11 mouse cellular contexts compared by ENCODE assay signal in the genomic region with DNA sequence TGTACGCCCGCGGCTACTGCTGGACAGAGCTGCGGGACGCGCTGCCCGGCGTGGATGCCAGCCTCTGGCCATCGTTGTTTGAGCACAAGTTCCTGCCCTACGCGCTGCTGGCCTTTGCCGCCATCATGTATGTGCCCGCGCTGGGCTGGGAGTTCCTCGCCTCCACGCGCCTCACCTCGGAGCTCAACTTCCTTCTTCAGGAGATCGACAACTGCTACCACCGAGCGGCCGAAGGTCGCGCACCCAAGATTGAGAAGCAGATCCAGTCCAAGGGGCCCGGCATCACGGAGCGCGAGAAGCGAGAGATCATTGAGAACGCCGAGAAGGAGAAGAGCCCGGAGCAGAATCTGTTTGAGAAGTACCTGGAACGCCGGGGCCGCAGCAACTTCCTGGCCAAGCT. TPM values are rescaled to one million over a fixed set of nuclear protein-coding genes. Genes with fewer than 3 reads are reported as not detected.
DNase-seq lines count a peak whose midpoint lies in the region; ATAC-seq and TF ChIP-seq lines count a peak whose summit lies in the region.
"Had no signal": no experiment of that assay in that cellular context is flagged by ENCODE, and none has a peak within 500 bp of the region (broad histone marks: within the 10 kb centered on the region; RNA-seq: fewer than 3 reads in every experiment).

No protein-coding gene starts in this region.

- ATAC-seq in heart, postnatal 0 days (ENCODE audit: insufficient read depth, low read depth) = no peak
- ATAC-seq in neural tube, embryonic 12.5 days (ENCODE audit: low FRiP score, low read depth) = no peak
- ATAC-seq in intestine, embryonic 16.5 days = peak; percentile 45; the same call in 1 of the 2 replicates
- ATAC-seq in stomach, postnatal 0 days (ENCODE audit: low FRiP score, low TSS enrichment) = no peak

- DNase-seq in heart, postnatal 0 days (ENCODE audit: low spot score) = no peak
- DNase-seq in heart, postnatal 10 days = no peak
- no peak for DNase-seq in neural tube, embryonic 10.5 days (ENCODE audit: extremely low spot score, low spot score)
- DNase-seq in stomach, postnatal 0 days (ENCODE audit: low spot score) = no peak
- DNase-seq in layer of hippocampus, adult 11-12 months (ENCODE audit: low spot score) = no peak
- DNase-seq in MN1 (ENCODE audit: low spot score) = no peak

- no peak for TF ChIP-seq CTCF in heart, postnatal 0 days (IDR thresholded peaks at IDR 0.05; ENCODE audit: low read depth)
- no peak for TF ChIP-seq CTCF in stomach, postnatal 0 days (IDR thresholded peaks at IDR 0.05; ENCODE audit: low read depth)

- no peak for TF ChIP-seq EP300 in heart, postnatal 0 days (IDR thresholded peaks at IDR 0.05; ENCODE audit: low read depth)
- TF ChIP-seq EP300 in stomach, postnatal 0 days (optimal IDR thresholded peaks at IDR 0.05) = no peak

- intact Hi-C loops in heart, postnatal 10 days (cut with DNase I) = no loop called here

- 0 out of 2 replicates have a peak overlapping the region, but pooled peaks have one; percentile 6 for H3K4me3 ChIP-seq in heart, postnatal 0 days (ENCODE audit: low read depth, low read length)
- H3K4me3 ChIP-seq in neural tube, embryonic 12.5 days = no peak overlapping the region
- peak overlapping the region; percentile 35 for H3K4me3 ChIP-seq in intestine, embryonic 16.5 days (ENCODE audit: low read length)
- H3K4me3 ChIP-seq in stomach, postnatal 0 days (ENCODE audit: low read depth, low read length) = 0 out of 2 replicates have a peak overlapping the region, but pooled peaks have one; percentile 13

- no peak overlapping the region for H3K27ac ChIP-seq in heart, postnatal 0 days (ENCODE audit: low read depth)
- no peak overlapping the region for H3K27ac ChIP-seq in neural tube, embryonic 12.5 days
- H3K27ac ChIP-seq in intestine, embryonic 16.5 days (ENCODE audit: low read length) = no peak overlapping the region
- H3K27ac ChIP-seq in stomach, postnatal 0 days (replicated peaks) = no peak overlapping the region

- 27% methylated on average over 35 of the region's 35 CpGs for WGBS in heart, postnatal 0 days
- WGBS in neural tube, embryonic 12.5 days = 41% methylated on average over 35 of the region's 35 CpGs
- 28% methylated on average over 35 of the region's 35 CpGs for WGBS in intestine, embryonic 16.5 days
- WGBS in stomach, postnatal 0 days = 22% methylated on average over 35 of the region's 35 CpGs

- no peak overlapping the region for H3K9ac ChIP-seq in heart, postnatal 0 days (replicated peaks; ENCODE audit: low read depth, low read length)
- no peak overlapping the region for H3K9ac ChIP-seq in neural tube, embryonic 12.5 days
- H3K9ac ChIP-seq in intestine, embryonic 16.5 days (ENCODE audit: low read depth, low read length) = peak overlapping the region; percentile 48
- H3K9ac ChIP-seq in stomach, postnatal 0 days (ENCODE audit: low read length) = 0 out of 2 replicates have a peak overlapping the region, but pooled peaks have one; percentile 27

- no peaks in the 10 kb centered on the region for H3K36me3 ChIP-seq in heart, postnatal 0 days (replicated peaks; ENCODE audit: control insufficient read depth, insufficient read depth, low read length)
- H3K36me3 ChIP-seq in neural tube, embryonic 12.5 days = no peaks in the 10 kb centered on the region
- no peaks in the 10 kb centered on the region for H3K36me3 ChIP-seq in intestine, embryonic 16.5 days (ENCODE audit: control insufficient read depth, insufficient read depth, low read length)
- H3K36me3 ChIP-seq in stomach, postnatal 0 days (ENCODE audit: control insufficient read depth, insufficient read depth, low read length) = no peaks in the 10 kb centered on the region

- H3K9me3 ChIP-seq in heart, postnatal 0 days (replicated peaks; ENCODE audit: control insufficient read depth, low read length) = no peaks in the 10 kb centered on the region
- H3K9me3 ChIP-seq in neural tube, embryonic 12.5 days = no peaks in the 10 kb centered on the region
- H3K9me3 ChIP-seq in intestine, embryonic 16.5 days (ENCODE audit: control insufficient read depth, low read length) = no peaks in the 10 kb centered on the region
- no peaks in the 10 kb centered on the region for H3K9me3 ChIP-seq in stomach, postnatal 0 days (ENCODE audit: control insufficient read depth, low read length)

- peak overlapping the region; percentile 43 for H3K4me2 ChIP-seq in heart, postnatal 0 days (ENCODE audit: low read depth, low read length)
- 0 out of 2 replicates have a peak overlapping the region, but pooled peaks have one; percentile 16 for H3K4me2 ChIP-seq in neural tube, embryonic 12.5 days (replicated peaks)
- H3K4me2 ChIP-seq in intestine, embryonic 16.5 days (ENCODE audit: low read depth, low read length) = peak overlapping the region; percentile 57
- H3K4me2 ChIP-seq in stomach, postnatal 0 days (replicated peaks; ENCODE audit: low read depth) = peak overlapping the region; percentile 42

- peaks cover 26% of the 10 kb centered on the region for H3K27me3 ChIP-seq in heart, postnatal 0 days (ENCODE audit: control insufficient read depth, insufficient read depth, low read length)
- peaks cover 56% of the 10 kb centered on the region for H3K27me3 ChIP-seq in neural tube, embryonic 12.5 days (replicated peaks)
- peaks cover 25% of the 10 kb centered on the region for H3K27me3 ChIP-seq in intestine, embryonic 16.5 days (replicated peaks; ENCODE audit: control insufficient read depth, insufficient read depth, low read length)
- H3K27me3 ChIP-seq in stomach, postnatal 0 days (ENCODE audit: control insufficient read depth, insufficient read depth, low read length) = peaks cover 2% of the 10 kb centered on the region; the same call in 1 of the 2 replicates

- no peaks in the 10 kb centered on the region for H3K4me1 ChIP-seq in heart, postnatal 0 days (ENCODE audit: control insufficient read depth, insufficient read depth)
- H3K4me1 ChIP-seq in neural tube, embryonic 12.5 days = no peaks in the 10 kb centered on the region
- H3K4me1 ChIP-seq in intestine, embryonic 16.5 days (ENCODE audit: control insufficient read depth, insufficient read depth, low read length) = peaks cover 15% of the 10 kb centered on the region; the same call in 1 of the 2 replicates
- H3K4me1 ChIP-seq in stomach, postnatal 0 days (replicated peaks; ENCODE audit: control insufficient read depth, insufficient read depth) = no peaks in the 10 kb centered on the region

RNA-seq across cellular contexts. Expression of a gene that starts 7.3 kb away (rescaled TPM):
- total RNA-seq in heart, postnatal 0 days (2014; rRNA removed; ENCODE audit: low replicate concordance) = 59.2 and 61.2 TPM in 2 replicates
- polyA plus RNA-seq in heart, postnatal 0 days (2015; fragmentation: Nextera tagmentation; extraction: Ambion mirVana) = 46.6 and 46.7 TPM in 2 replicates
- total RNA-seq in heart, postnatal 10 days (2021) = 10 to 100 TPM; 42.8 to 47.3 TPM
- 49.6 and 51.2 TPM in 2 replicates for polyA plus RNA-seq in neural tube, embryonic 12.5 days (2016; fragmentation: Nextera tagmentation; extraction: Ambion mirVana)
- 53.2 and 56.4 TPM in 2 replicates for polyA plus RNA-seq in intestine, embryonic 16.5 days (2015; fragmentation: Nextera tagmentation; extraction: Ambion mirVana)
- 55.9 and 57.8 TPM in 2 replicates for polyA plus RNA-seq in stomach, postnatal 0 days (2015; fragmentation: Nextera tagmentation; extraction: Ambion mirVana)

RNA-seq across cellular contexts. Expression of a gene that starts 8.1 kb away (rescaled TPM):
- 0.70 TPM in 1 of 2 replicates, not detected in the other for total RNA-seq in heart, postnatal 0 days (2014; rRNA removed; ENCODE audit: low replicate concordance)
- polyA plus RNA-seq in heart, postnatal 0 days (2015; fragmentation: Nextera tagmentation; extraction: Ambion mirVana) = 0.93 and 1.0 TPM in 2 replicates
- total RNA-seq in heart, postnatal 10 days (2021) = 1 to 10 TPM; 1.1 to 1.2 TPM
- 1.5 and 2.0 TPM in 2 replicates for polyA plus RNA-seq in neural tube, embryonic 12.5 days (2016; fragmentation: Nextera tagmentation; extraction: Ambion mirVana)
- polyA plus RNA-seq in intestine, embryonic 16.5 days (2015; fragmentation: Nextera tagmentation; extraction: Ambion mirVana) = 0.38 and 0.68 TPM in 2 replicates
- polyA plus RNA-seq in stomach, postnatal 0 days (2015; fragmentation: Nextera tagmentation; extraction: Ambion mirVana) = 0.16 and 0.79 TPM in 2 replicates
- total RNA-seq: gastrocnemius, adult 8-10 months; megakaryocyte-erythroid progenitor cell, adult 5-6 weeks; MEL had no signal

RNA-seq across cellular contexts. Expression of a gene that starts 21.3 kb away (rescaled TPM):
- total RNA-seq in heart, postnatal 0 days (2014; rRNA removed; ENCODE audit: low replicate concordance) = 35.4 and 39.1 TPM in 2 replicates
- 10.3 and 11.3 TPM in 2 replicates for polyA plus RNA-seq in heart, postnatal 0 days (2015; fragmentation: Nextera tagmentation; extraction: Ambion mirVana)
- 10 to 100 TPM; 10.5 to 13.0 TPM for total RNA-seq in heart, postnatal 10 days (2021)
- 23.2 and 27.2 TPM in 2 replicates for polyA plus RNA-seq in neural tube, embryonic 12.5 days (2016; fragmentation: Nextera tagmentation; extraction: Ambion mirVana)
- 13.7 and 15.3 TPM in 2 replicates for polyA plus RNA-seq in intestine, embryonic 16.5 days (2015; fragmentation: Nextera tagmentation; extraction: Ambion mirVana)
- polyA plus RNA-seq in stomach, postnatal 0 days (2015; fragmentation: Nextera tagmentation; extraction: Ambion mirVana) = 14.3 and 16.3 TPM in 2 replicates

RNA-seq across cellular contexts. Expression of a gene that starts 55.3 kb away (rescaled TPM):
- 17.2 and 26.9 TPM in 2 replicates for total RNA-seq in heart, postnatal 0 days (2014; rRNA removed; ENCODE audit: low replicate concordance)
- 4.4 and 5.1 TPM in 2 replicates for polyA plus RNA-seq in heart, postnatal 0 days (2015; fragmentation: Nextera tagmentation; extraction: Ambion mirVana)
- total RNA-seq in heart, postnatal 10 days (2021) = 10 to 100 TPM; 13.7 to 13.9 TPM
- 18.7 and 20.6 TPM in 2 replicates for polyA plus RNA-seq in neural tube, embryonic 12.5 days (2016; fragmentation: Nextera tagmentation; extraction: Ambion mirVana)
- polyA plus RNA-seq in intestine, embryonic 16.5 days (2015; fragmentation: Nextera tagmentation; extraction: Ambion mirVana) = 8.6 and 9.3 TPM in 2 replicates
- 4.0 and 5.2 TPM in 2 replicates for polyA plus RNA-seq in stomach, postnatal 0 days (2015; fragmentation: Nextera tagmentation; extraction: Ambion mirVana)

Comparison
In these comparisons a context has a peak if more than half of its experiments do, and no peak if none do; other contexts are left out.
1. H3K9ac ChIP-seq: peak in intestine, embryonic 16.5 days (single experiment) and stomach, postnatal 0 days (single experiment); none in heart, postnatal 0 days (single experiment) and neural tube, embryonic 12.5 days (single experiment).
2. Peak in every context shown above with its lines, with median percentiles within 50 percentile points of each other: H3K4me2 ChIP-seq.